Mouse (Mus musculus): Measurements from ENCODE around the gene Hnmt. TPM values are rescaled to one million over a fixed set of nuclear protein-coding genes. Genes with fewer than 3 reads are reported as not detected.
"Not testable (repeated sequence)": the region's sequence is repeated elsewhere in the genome, so short reads cannot be mapped to it uniquely, and the experiment has no call there.

Gene Hnmt
- polyA plus RNA-seq, 1 experiment from 2014 or later, result 1.3 TPM

DNA sequence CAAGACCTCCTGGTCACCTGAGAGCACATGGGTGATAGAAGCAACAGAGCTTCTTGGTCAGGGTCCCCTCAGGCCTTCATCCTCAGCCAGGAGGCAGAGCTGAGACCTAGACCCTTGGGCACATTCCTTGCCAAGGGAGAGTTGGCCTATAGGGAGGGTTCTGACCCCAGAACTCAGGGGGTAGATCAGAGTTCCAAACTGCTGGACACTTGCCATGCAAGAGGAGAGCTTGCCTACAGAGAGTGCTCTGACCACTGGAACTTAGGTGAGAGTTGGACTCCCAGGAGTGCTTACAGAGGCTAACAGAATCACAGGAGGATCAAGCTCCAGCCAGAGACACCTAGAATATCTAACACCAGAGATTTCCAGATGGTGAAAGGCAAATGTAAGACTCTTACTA, 29.8 kb downstream of the Hnmt start:
- not testable (repeated sequence) for H3K27ac ChIP-seq (ENCODE audit: low read depth); DNase-seq (ENCODE audit: low spot score); ATAC-seq (replicated peaks; ENCODE audit: low FRiP score, low TSS enrichment, low read depth)

DNA sequence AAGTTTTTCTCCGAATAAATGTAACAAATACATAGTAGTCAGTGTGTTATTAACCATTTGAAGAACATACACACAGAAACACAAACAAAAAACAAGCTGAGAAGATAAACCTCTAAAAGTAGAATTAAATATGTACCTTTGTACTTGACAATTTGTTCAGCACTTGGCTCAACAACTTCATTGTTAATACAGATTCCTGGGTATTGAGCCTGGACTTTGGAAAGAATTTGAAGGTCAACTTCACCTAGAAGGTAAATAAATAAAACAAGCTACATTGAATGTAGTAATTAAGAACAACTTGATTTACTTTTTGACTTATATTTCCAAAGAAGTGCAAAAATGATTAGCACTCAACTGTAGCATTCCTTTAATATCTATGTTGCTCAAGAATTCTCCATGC, 30.2 kb downstream of the Hnmt start:
- ATAC-seq (replicated peaks; ENCODE audit: low FRiP score, low TSS enrichment, low read depth) (no peak), DNase-seq (ENCODE audit: low spot score) (no peak)
- Histone ChIP-seq H3K36me3 (ENCODE audit: control insufficient read depth, insufficient read depth, low read length) (no peaks in the 10 kb centered on the region), H3K4me1 (replicated peaks; ENCODE audit: control insufficient read depth, insufficient read depth, low read length) (no peaks in the 10 kb centered on the region), H3K27ac (ENCODE audit: low read depth) (no peak overlapping the region), H3K9me3 (ENCODE audit: control insufficient read depth, low read length) (no peaks in the 10 kb centered on the region), H3K9ac (ENCODE audit: low read length) (no peak overlapping the region), H3K27me3 (replicated peaks; ENCODE audit: control insufficient read depth, insufficient read depth, low read length) (no peaks in the 10 kb centered on the region), H3K4me3 (ENCODE audit: low read depth, low read length) (no peak overlapping the region), H3K4me2 (ENCODE audit: low read length) (no peak overlapping the region)
- 86% methylated on average over 1 of the region's 1 CpGs for WGBS

More for the DNA sequence above, 29.8 kb downstream of the Hnmt start:
- not testable (repeated sequence) for H3K4me2 ChIP-seq (ENCODE audit: low read length); H3K9ac ChIP-seq (ENCODE audit: low read length); H3K9me3 ChIP-seq (ENCODE audit: control insufficient read depth, low read length); H3K36me3 ChIP-seq (ENCODE audit: control insufficient read depth, insufficient read depth, low read length); H3K4me1 ChIP-seq (replicated peaks; ENCODE audit: control insufficient read depth, insufficient read depth, low read length); H3K4me3 ChIP-seq (ENCODE audit: low read depth, low read length); H3K27me3 ChIP-seq (replicated peaks; ENCODE audit: control insufficient read depth, insufficient read depth, low read length)

DNA sequence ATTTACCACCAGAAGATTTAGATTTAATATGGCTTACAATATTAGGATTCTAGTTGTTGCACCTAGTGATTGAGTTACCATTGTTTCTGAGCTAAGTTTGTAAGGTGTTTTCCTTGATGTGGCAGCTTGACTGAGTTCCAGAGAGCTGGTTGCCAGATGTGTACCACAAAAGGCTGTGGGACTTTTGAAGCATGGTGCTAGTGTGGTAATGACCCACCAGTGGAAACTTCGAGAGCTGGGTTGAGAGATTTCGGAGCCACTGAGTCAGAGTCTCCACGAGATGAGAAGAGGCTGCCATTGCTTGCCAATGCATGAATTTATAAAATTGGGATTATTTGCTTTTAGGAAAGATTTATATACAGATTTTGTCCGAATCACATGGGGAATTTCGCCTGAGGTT, 34.2 kb downstream of the Hnmt start:
- H3K4me1 ChIP-seq (replicated peaks; ENCODE audit: control insufficient read depth, insufficient read depth, low read length), result no peaks in the 10 kb centered on the region
- H3K27me3 ChIP-seq (replicated peaks; ENCODE audit: control insufficient read depth, insufficient read depth, low read length), result no peaks in the 10 kb centered on the region
- H3K4me2 ChIP-seq (ENCODE audit: low read length), result no peak overlapping the region
- 88% methylated on average over 5 of the region's 5 CpGs for WGBS
- ATAC-seq (replicated peaks; ENCODE audit: low FRiP score, low TSS enrichment, low read depth) (no peak), DNase-seq (ENCODE audit: low spot score) (no peak)
- H3K9ac ChIP-seq (ENCODE audit: low read length), result no peak overlapping the region
- H3K36me3 ChIP-seq (ENCODE audit: control insufficient read depth, insufficient read depth, low read length), result no peaks in the 10 kb centered on the region
- no peak overlapping the region for H3K27ac ChIP-seq (ENCODE audit: low read depth)
- no peaks in the 10 kb centered on the region for H3K9me3 ChIP-seq (ENCODE audit: control insufficient read depth, low read length)
- no peak overlapping the region for H3K4me3 ChIP-seq (ENCODE audit: low read depth, low read length)

DNA sequence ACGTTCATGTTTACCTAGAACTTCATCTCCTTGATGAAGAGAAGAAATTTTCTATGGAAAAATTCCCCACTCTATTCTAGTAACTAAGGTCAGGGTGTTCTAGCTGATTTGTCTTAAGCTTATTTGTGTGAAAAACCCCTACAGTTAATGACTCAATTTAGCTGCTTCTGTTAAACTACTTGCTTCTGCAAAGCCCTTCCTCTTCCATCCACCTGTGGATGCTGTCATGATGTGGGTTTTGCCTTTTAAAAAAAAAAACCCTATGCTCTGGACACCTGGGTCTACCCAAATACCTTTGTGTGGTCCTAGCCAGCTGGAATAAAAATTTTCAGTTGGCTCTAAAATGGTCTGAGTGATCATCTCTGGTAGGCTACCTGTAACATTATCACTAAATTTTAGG, 49.9 kb downstream of the Hnmt start:
- Histone ChIP-seq H3K4me1 (replicated peaks; ENCODE audit: control insufficient read depth, insufficient read depth, low read length) (no peaks in the 10 kb centered on the region), H3K4me3 (ENCODE audit: low read depth, low read length) (no peak overlapping the region), H3K27ac (ENCODE audit: low read depth) (no peak overlapping the region), H3K27me3 (replicated peaks; ENCODE audit: control insufficient read depth, insufficient read depth, low read length) (no peaks in the 10 kb centered on the region), H3K36me3 (ENCODE audit: control insufficient read depth, insufficient read depth, low read length) (no peaks in the 10 kb centered on the region), H3K9me3 (ENCODE audit: control insufficient read depth, low read length) (no peaks in the 10 kb centered on the region), H3K9ac (ENCODE audit: low read length) (no peak overlapping the region), H3K4me2 (ENCODE audit: low read length) (no peak overlapping the region)
- ATAC-seq (replicated peaks; ENCODE audit: low FRiP score, low TSS enrichment, low read depth) (no peak), DNase-seq (ENCODE audit: low spot score) (no peak)
- WGBS, result 73% methylated on average over 1 of the region's 1 CpGs

DNA sequence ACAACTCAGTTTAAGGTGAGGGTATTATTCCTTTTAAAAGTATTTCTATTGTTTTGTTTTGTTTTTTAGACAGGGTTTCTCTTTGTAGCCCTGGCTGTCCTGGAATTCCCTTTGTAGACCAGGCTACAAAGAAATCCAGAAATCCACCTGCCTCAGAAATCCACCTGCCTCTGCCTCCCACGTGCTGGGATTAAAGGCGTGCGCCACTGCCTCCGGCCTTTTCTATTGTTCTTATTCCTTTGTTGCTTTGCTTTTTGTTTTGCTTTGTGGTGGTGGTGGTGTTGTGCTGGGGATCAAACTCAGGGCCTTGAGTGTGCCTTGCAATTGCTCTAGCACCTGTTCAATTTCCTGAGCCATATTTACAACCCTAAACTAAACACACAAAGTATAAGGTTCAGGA, 50.4 kb downstream of the Hnmt start:
- 97% methylated on average over 4 of the region's 4 CpGs for WGBS
- ATAC-seq (replicated peaks; ENCODE audit: low FRiP score, low TSS enrichment, low read depth), result no peak
- Histone ChIP-seq H3K9ac (ENCODE audit: low read length) (no peak overlapping the region), H3K27ac (ENCODE audit: low read depth) (no peak overlapping the region), H3K4me3 (ENCODE audit: low read depth, low read length) (no peak overlapping the region), H3K27me3 (replicated peaks; ENCODE audit: control insufficient read depth, insufficient read depth, low read length) (no peaks in the 10 kb centered on the region), H3K4me1 (replicated peaks; ENCODE audit: control insufficient read depth, insufficient read depth, low read length) (no peaks in the 10 kb centered on the region), H3K9me3 (ENCODE audit: control insufficient read depth, low read length) (no peaks in the 10 kb centered on the region), H3K4me2 (ENCODE audit: low read length) (no peak overlapping the region), H3K36me3 (ENCODE audit: control insufficient read depth, insufficient read depth, low read length) (no peaks in the 10 kb centered on the region)
- no peak for DNase-seq (ENCODE audit: low spot score)

DNA sequence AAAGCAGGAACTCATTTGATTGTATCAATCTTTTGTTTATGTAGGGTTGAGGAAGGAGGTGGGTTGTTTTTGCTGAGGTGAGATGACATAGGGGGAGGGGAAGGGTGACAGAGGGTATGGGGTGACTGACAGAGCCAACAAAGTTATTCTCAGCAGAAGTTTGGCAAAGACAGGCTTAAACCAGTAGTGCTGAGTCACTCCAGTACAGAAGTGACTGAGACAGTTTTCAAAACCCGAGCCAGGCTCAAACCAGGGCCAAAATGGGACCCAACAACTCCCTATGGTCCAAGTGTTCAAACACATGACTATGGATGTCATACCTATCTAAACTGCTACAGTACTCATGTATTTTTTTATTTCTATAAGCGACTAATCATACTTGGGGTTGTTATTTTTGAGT, 52.4 kb downstream of the Hnmt start:
- DNase-seq (ENCODE audit: low spot score) (no peak), ATAC-seq (replicated peaks; ENCODE audit: low FRiP score, low TSS enrichment, low read depth) (no peak)
- no peak overlapping the region for H3K9ac ChIP-seq (ENCODE audit: low read length)
- no peaks in the 10 kb centered on the region for H3K27me3 ChIP-seq (replicated peaks; ENCODE audit: control insufficient read depth, insufficient read depth, low read length)
- H3K36me3 ChIP-seq (ENCODE audit: control insufficient read depth, insufficient read depth, low read length), result no peaks in the 10 kb centered on the region
- no peaks in the 10 kb centered on the region for H3K4me1 ChIP-seq (replicated peaks; ENCODE audit: control insufficient read depth, insufficient read depth, low read length)
- H3K9me3 ChIP-seq (ENCODE audit: control insufficient read depth, low read length), result no peaks in the 10 kb centered on the region
- H3K4me3 ChIP-seq (ENCODE audit: low read depth, low read length), result no peak overlapping the region
- no peak overlapping the region for H3K27ac ChIP-seq (ENCODE audit: low read depth)
- H3K4me2 ChIP-seq (ENCODE audit: low read length), result no peak overlapping the region
- WGBS, result 66% methylated on average over 2 of the region's 2 CpGs

DNA sequence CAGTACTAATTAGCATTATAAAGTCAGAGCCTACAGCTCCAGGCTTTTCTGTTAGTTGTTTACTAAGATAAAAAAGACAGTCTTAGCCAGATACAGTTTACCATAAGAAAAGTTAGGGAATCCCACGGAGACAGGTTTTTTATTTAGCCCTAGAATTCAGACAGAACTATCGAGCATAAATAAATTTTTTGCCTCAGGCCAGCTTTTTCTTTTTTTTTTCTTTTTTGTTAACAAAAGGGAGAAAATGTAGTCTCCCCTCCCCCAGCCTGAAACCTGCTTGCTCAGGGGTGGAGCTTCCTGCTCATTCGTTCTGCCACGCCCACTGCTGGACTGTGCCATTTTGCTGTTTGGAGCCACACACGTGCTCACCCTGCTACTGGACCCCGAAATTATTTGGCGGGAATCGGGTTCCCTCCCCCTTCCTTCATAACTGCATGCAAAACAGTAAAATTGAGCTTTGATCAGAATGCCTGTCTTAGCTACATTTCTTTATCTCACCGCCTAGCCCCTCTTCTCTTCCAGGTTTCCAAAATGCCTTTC, 59.1 kb downstream of the Hnmt start:
- DNase-seq (ENCODE audit: low spot score); H3K9me3 ChIP-seq (ENCODE audit: control insufficient read depth, low read length); H3K36me3 ChIP-seq (ENCODE audit: control insufficient read depth, insufficient read depth, low read length); H3K4me1 ChIP-seq (replicated peaks; ENCODE audit: control insufficient read depth, insufficient read depth, low read length); H3K27ac ChIP-seq (ENCODE audit: low read depth); H3K4me3 ChIP-seq (ENCODE audit: low read depth, low read length); ATAC-seq (replicated peaks; ENCODE audit: low FRiP score, low TSS enrichment, low read depth); H3K27me3 ChIP-seq (replicated peaks; ENCODE audit: control insufficient read depth, insufficient read depth, low read length); H3K4me2 ChIP-seq (ENCODE audit: low read length); H3K9ac ChIP-seq (ENCODE audit: low read length): not testable (repeated sequence)
- WGBS, result 81% methylated on average over 9 of the region's 9 CpGs

DNA sequence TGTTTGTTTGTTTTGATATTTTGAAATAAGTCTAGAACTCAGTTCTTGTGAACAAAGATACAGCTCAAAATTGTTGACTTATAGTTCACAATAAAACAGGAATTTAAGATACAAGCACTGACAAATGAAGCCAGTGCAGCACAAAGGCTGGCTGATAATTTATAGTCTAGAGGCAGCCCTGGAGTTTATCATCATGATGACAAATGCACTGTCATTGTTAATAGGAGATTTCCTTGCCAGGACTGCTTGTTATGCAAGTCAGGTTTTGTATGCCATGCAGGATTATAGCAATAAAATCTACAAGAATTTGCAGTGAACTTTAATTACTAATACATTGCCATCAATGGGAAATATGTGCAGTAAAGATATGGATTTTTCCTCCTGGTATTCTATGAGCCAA, 61.9 kb downstream of the Hnmt start:
- H3K4me2 ChIP-seq (ENCODE audit: low read length), result no peak overlapping the region

DNA sequence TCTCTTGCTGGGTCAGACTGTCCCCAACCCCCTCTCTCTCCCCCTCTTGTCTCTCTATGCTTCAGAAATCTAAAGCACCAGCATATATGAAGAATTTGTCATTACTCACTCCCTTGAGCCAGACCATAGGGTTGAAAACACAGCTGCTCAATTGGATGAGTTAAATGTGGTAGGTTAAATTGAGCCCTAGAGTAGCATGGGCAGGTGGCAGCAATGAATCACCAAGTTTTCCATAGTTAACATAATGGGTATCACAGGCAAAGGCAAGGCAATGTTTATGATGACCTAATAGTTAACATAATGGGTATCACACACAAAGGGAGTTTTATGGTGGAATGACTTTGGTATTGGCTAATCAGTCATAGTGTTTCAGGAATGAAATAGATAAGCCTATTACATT, 65.9 kb downstream of the Hnmt start:
- no peaks in the 10 kb centered on the region for H3K27me3 ChIP-seq (replicated peaks; ENCODE audit: control insufficient read depth, insufficient read depth, low read length)
- ATAC-seq (replicated peaks; ENCODE audit: low FRiP score, low TSS enrichment, low read depth) (no peak), DNase-seq (ENCODE audit: low spot score) (no peak)
- H3K36me3 ChIP-seq (ENCODE audit: control insufficient read depth, insufficient read depth, low read length), result no peaks in the 10 kb centered on the region
- no peak overlapping the region for H3K9ac ChIP-seq (ENCODE audit: low read length)
- H3K4me3 ChIP-seq (ENCODE audit: low read depth, low read length), result no peak overlapping the region
- H3K4me1 ChIP-seq (replicated peaks; ENCODE audit: control insufficient read depth, insufficient read depth, low read length), result no peaks in the 10 kb centered on the region
- H3K9me3 ChIP-seq (ENCODE audit: control insufficient read depth, low read length), result no peaks in the 10 kb centered on the region
- no peak overlapping the region for H3K4me2 ChIP-seq (ENCODE audit: low read length)
- no peak overlapping the region for H3K27ac ChIP-seq (ENCODE audit: low read depth)

More for the DNA sequence above, 61.9 kb downstream of the Hnmt start:
- Histone ChIP-seq H3K27ac (ENCODE audit: low read depth) (no peak overlapping the region), H3K9me3 (ENCODE audit: control insufficient read depth, low read length) (no peaks in the 10 kb centered on the region), H3K36me3 (ENCODE audit: control insufficient read depth, insufficient read depth, low read length) (no peaks in the 10 kb centered on the region), H3K27me3 (replicated peaks; ENCODE audit: control insufficient read depth, insufficient read depth, low read length) (no peaks in the 10 kb centered on the region), H3K9ac (ENCODE audit: low read length) (no peak overlapping the region), H3K4me1 (replicated peaks; ENCODE audit: control insufficient read depth, insufficient read depth, low read length) (no peaks in the 10 kb centered on the region), H3K4me3 (ENCODE audit: low read depth, low read length) (no peak overlapping the region)
- ATAC-seq (replicated peaks; ENCODE audit: low FRiP score, low TSS enrichment, low read depth) (no peak), DNase-seq (ENCODE audit: low spot score) (no peak)
